Mouse (Mus musculus): Measurements from ENCODE around the gene Acsm3.

DNA sequence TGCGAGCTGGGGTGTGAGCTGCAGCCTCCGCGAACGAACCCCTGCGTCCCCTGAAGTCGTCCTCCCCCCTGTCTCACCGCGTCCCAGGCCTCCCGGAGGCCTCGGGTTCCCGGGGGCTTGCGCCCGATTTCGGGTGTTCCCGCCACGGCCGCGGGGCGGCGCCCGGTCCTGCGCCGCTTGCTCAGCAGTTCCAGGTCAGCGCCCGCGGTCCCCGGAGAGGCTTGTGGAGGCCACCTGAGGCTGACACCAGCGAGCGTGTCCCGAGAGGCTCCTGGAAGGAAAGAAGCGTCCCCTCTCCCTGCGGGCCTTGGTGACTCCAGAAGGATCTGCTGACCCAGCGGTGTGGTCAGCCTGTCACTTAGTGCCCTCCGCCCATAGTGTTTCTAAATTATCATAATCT is 16.4 kb upstream of the Acsm3 start:
- no peak for TF ChIP-seq EP300 (IDR thresholded peaks at IDR 0.05; ENCODE audit: low read depth)
- peak; percentile 64 for TF ChIP-seq CTCF (IDR thresholded peaks at IDR 0.05; ENCODE audit: low read depth)

Data from liver, postnatal 0 days (tissue).